Mouse (Mus musculus) layer of hippocampus, adult 8-10 months (tissue): ENCODE data around the gene Mfsd4a. TPM values are rescaled to one million over a fixed set of nuclear protein-coding genes. Genes with fewer than 3 reads are reported as not detected.

Source experiments
- DNase-seq, 2 experiments: peaks; one replicate each; pipeline ENCODE4 v3.0.0; 2022; ENCODE audit warnings: low spot score in 2 of 2
- total RNA-seq, 4 experiments: library from RNA; stranded (reverse); gene quantifications; 2 replicates each; pipeline ENCODE4 v1.2.4; 2022

Mfsd4a gene
- total RNA-seq, 4 experiments from 2014 or later, result 64.6 to 84.2 (median 78.5) TPM

DNA sequence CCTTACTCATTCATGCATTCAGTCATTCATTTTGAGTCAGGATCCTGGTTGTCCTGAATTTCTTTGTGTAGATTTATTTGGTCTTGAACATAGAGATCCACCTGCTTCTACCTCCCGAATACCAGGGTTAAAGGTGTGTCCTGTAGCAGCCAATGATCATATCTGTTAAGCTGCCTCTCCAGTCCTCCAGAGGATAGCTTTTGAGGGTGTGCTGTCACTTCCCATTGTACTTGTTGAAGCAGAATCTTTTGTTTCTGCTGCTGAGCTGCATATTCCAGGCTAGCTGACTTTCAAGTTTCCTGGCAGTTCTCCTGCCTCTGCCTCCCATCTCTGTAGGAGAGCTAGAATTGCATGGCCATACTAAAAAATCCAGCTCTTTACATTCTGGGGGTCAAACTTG lies 51.2 kb downstream of the Mfsd4a start:
- no peak for DNase-seq

DNA sequence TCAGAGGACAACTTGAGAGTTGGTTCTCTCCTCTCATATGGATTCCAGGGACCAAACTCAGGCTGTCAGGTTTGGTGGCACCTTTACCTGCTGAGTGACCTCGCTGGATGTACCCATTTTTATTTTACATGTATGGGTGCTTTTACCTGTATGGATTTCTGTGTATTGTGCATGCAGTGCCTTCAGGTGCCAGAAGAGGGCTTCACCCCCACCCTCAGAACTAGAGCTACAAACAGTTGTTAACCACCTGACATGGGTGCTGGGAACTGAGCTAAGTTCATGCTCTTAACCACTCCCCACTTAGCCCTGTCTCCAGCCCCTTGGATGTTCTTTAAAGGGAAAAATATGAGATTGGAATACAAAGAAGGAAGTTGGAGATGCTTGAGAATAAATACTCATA lies 53.1 kb downstream of the Mfsd4a start:
- DNase-seq, result no peak

DNA sequence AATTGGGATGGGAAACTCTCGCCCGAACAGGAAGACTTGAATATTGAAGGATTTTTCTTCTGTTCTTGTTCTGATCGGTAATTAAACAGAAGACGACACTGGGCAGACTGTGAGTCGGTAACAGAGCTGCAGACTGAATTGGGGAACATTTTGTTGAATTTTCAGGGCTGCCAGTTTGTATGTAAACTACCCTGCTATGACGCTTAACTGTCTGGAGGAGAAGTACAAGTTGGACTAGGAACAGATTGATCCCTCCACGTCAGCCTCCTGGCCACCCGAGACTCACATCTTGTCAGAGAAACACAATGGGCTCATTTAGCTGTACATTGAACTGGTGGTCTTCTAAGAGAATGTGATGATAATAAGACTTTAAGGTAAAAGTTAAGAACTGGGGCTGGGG lies 55.0 kb downstream of the Mfsd4a start:
- peak; percentile 37 to 42 for DNase-seq

DNA sequence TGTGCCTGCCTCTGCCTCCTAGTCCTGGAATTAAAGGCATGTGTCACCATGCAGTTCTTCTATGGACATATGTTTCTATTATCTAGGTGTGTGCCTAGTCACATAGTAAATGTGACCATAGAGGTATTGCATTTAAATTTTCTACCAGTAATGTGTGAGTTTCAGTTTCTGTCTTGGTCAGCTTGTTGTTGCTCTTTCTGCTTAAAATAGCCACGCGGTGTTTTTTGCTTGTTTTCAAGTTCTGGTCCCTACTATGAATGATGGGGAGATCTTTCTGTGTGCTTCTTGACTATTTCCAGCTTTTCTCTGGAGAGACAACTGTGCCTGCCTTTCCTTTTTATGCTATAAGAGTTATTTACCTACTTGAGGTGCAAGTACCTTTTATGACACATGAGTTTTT lies 56.1 kb downstream of the Mfsd4a start:
- no peak for DNase-seq

DNA sequence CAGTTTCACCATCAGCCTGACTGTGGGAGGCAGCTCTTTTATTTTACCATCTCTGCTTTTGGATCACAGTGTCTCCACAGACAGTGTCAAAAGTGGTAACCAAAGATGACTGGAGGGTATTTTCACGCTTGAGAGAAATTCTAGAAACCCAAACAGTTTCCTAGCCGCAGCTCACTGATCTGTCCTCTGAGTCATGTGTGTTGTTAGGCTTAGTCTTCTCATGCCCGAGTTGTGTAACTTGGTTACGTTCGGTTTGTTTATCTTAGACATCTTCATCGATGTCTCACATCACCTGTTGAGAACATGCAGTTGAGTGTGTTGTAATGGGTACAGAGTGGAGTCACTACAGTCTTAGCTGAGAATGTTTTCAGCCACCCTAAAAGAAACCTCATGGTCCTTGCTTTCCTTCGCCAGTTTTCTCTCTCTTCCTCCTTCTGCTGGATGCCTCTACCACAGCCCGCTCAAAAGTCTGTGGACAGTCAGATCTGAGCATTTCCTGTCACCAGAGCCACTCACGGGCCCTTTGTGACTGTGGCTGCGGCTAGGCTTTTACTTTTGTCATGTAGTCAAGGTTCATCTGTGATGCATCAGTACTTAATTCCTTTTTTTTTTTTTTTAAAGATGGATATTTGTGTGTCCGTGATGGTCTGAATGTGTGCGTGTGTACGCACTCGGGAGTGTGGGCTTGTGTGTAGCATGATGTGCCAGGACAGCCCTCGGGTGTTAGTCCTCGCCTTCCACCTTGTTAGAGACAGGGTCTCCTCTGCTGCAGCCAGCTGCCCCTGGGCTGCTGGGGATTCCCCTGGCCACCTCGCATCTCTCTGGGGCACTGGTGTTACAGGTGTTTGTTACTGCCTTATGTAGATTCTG lies 57.0 kb downstream of the Mfsd4a start:
- no peak for DNase-seq

DNA sequence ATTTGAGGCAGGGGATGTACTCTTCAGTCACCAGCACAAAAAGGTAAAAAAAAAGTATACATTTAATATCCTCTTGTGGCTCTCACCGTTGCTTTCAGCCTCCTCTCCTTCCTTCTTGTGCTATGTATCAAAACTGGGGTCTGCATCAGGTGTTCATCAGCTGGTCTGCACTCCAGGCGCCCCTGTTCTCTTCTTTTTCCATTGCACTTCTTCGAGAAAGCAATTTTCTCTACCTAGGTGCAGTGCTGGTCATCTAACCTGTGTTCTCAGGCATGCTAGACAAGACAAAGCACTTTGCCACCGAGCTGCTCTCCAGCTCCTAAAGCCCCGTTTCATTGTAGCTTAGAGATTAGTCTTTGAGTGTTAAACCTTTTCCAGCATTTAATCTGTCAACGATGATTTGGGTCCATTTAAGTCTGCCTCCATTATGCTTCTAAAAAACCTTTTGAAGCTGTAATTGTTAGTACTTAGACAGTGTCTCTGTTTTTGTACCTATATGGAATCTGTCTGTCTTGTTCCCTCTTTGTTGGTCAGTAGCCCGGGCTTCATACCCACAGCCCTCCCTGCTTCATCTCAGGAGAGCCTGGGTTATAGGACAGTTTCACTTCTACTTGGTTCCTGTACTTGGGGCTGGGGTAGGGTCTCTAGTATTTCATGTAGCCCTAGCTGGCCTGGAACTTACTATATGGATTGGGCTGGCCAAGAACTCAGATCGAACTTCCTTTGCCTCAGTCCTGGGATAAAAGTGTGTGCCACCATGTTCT lies 58.8 kb downstream of the Mfsd4a start:
- DNase-seq, result no peak

DNA sequence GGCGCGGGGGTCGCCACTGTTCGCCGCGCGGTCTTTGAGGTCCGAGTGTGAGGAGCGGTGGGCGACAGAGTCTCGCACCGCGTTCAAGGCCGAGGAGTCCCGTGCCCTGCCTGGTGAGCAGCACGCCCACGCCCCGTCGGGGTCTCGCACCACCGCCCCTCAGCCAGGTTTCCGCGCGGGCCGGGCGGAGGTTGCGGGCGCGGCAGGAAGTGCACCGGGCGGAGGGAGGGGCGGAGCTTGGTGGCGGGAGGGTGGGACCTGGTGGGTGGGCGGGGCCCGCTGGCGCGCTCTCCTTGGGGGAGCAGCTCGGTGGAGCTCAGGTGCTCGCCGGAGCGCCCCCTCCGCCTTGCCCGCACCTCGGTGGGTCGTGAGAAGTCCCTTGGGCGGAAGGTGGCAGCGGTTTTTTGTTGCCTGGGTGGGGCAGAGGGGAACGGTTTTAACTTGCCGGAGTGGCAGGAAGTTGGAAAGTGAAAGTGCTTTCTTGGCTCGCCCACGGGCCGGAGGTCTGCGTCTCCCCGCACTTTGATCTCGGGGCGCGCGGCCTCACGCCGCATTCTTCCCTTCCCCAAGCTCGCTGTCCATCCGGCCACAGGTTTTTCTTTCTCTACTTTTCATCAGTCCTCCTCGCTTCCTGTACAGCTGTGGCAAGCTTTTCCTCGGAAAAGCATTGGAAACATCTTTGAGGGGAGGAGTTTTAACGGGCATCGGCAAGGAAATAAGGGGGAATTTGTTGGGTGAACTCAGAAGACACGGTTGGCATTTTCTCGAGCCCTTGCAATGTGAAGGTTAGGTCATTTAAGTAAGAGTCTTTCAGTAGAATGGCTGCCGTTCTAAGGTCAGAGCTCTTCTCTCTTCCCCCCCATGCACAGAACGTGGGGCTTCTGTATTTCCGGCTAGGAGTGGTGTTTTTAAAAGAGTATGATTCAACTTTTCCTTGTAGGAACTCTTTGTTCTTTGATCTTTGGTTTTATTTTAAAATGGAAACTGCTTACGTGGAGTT lies 59.7 kb downstream of the Mfsd4a start:
- DNase-seq, result peak; percentile 43 to 64

DNA sequence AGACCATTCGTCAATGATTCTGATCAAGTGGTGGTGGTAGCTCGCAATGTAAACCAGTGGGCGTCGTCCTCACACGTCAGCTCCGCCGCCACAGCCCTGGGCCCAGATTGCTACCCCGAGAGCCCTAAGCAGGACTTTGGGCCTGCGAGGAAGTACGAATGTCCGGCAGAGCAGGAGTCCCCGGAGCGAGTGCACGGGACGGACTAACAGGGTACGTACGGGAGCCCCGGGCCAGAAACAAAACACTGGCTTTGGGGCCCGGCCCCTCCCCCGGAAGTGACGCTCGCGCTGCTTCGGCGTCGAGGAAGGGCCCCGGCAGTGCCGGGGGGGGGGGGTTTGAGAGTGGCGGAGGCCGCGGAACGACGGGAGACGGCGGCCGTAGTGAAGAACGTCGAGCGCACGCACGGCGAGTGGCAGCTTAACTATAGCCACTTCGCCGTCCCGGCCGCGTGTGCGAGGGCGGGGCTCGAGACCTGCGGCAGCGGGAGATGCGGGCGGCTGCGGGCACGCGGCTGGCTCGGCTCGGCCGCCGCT lies 60.5 kb downstream of the Mfsd4a start, which contains the start of gene Elk4:
Gene Elk4 (plus strand): TSS at position 326 of the 534 bp plus-strand sequence.
- peak; percentile 77 to 79 for DNase-seq

DNA sequence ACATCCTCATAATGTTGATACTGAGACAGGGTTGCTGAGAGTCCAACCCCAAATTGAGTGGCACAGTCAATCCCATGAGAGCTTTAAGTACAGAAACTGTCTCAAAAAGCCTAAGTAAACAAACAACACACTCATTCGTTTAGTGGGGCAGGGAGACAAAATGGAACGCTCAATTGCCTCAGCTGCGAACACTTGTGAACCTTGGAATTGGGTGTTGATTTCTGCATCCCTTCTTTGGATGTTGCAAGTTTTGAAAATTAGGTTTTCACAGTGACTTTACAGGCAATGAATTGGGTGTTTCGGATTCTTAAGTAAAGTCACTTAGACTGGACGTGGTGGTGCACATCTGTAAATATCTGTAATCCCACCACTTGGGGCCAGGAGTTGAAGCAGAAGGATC lies 61.1 kb downstream of the Mfsd4a start:
- DNase-seq, result no peak

DNA sequence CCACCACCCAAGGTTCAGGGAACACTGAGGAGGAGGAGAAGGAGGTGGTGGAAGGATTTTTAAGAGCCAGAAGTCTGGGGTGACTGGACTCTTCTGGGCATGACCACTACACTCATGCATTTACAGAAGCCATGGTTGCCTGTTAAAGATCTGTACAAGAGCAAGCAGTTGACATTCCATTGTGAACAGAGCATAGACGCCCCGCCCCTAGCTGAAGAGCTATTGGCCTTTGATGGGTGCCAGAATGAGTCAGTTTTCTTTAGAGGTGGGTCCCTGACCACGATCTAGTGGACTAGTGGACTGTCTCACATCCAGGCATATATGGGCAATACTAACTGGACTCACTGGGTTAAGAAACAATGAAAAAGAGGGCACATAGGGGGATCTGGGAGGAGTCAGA lies 61.8 kb downstream of the Mfsd4a start:
- DNase-seq, result no peak

DNA sequence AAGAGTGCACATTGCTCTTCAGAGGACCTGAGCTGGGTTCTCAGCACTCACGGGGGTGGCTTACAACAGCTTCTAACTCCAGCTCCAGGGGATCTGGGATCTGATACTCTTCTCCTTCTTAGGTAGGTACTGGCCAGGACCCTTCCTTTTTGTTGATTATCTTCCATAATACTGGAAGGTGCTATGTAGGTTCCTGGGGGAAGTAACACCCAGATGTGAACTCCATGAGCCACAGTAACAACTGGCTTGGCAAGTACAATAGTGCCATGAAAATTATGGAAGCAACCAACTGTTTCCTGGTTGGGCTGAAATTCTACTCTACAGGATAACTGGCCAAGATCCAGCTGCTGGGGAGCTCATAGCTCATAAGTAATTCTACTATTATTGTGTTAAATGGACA lies 62.4 kb downstream of the Mfsd4a start:
- DNase-seq, result no peak

DNA sequence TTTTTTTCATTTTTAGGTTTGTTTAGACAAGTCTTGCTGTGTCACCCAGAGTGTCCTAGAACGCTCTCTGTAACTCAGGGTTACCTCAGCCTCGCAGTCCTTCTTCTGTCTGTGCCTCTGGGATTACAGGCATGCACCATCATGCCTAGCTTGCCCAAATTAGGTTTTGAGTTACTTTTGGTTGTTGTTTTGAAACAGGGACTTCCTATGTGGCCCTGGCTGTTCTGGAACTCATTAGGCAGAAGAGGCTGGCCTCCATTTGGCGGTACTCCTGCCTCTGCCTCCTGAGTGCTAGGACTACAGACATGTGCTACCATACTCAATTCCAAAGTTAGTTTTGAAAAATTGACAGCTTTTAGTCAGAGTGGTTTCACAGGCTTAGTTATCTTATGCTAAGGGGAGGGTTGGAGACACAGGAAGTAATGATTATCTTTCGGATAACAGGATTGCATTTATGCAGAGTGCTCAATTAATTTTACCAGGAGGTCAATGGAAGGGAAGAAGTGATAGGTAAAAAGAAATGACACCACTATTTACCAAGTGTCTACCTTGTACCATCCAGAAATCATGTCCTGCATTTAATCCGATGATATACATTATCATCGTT lies 63.2 kb downstream of the Mfsd4a start:
- DNase-seq, result no peak

DNA sequence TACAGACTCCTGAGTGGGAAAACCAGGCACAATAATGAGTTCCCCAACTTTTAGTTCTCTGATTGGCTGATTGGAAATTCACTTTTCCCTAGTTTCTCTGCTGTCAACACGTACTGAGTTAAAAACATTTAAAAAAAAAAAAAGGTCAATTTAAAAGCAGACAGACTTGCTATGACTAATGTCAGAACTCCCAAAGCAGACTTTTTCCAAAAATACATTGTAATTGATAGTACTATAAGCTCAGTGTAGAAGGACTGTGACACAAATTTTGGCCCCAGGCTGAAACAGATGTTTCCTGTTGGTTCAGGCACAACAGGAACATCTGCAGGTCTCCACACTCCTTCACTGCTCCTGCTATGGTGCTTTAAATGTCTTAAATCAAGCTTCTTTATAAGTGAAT lies 64.0 kb downstream of the Mfsd4a start:
- DNase-seq, result no peak

DNA sequence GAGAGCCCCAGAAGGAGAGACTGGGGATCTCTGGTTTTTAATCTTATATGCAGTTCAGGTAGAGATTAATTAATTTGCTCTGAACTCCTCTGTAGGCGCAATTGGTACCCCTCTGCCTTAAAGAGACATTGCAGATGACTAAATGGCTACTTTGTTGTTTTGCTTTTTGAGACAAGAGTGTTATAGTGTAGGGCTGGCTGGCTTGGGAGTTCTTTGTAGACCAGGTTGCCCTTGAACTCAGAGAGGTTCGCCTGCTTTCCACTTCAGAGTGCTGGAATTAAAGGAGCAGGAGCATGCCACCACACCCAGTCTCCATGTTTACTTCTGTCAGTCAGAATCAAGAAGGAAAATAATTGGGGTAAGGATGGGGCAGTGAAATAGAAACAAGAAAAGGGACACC lies 64.8 kb downstream of the Mfsd4a start:
- DNase-seq, result no peak

DNA sequence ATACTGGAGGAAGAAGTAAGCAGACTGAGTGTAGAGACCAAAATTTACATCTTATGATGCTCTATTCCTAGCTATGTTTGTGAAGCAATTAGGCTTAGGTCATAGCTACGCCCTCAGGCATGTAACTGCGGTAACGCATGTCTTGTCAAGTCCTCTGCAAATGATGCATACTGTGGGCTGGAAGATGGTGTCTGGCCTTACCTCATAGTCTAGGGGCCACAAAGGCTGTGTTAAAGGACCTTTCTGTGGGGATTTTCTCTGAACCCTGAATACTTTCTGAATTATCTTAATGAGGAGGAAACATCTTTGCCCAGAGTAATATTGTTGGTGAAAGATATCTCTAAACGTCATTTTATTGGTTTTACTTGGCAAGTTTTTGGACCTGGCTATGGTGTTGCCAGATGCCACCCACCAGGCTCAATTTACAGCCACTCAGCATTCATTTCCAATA lies 66.0 kb downstream of the Mfsd4a start:
- no peak for DNase-seq

DNA sequence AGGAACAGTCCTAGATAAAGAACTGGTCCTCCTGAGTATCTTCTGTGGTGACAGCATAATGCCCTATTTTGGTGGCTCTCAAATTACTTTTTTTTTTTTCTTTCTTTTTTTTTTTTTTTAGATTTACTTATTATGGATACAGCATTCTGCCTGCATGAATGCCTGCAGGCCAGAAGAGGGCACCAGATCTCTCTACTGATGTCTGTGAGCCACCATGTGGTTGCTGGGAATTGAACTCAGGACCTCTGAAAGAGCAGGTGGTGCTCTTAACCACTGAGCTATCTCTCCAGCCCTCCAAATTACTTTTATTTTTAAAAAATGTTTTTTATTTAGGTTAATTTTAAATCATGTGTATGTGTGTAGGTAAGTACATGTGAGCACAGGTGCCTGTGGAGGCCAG lies 67.4 kb downstream of the Mfsd4a start:
- no peak for DNase-seq

DNA sequence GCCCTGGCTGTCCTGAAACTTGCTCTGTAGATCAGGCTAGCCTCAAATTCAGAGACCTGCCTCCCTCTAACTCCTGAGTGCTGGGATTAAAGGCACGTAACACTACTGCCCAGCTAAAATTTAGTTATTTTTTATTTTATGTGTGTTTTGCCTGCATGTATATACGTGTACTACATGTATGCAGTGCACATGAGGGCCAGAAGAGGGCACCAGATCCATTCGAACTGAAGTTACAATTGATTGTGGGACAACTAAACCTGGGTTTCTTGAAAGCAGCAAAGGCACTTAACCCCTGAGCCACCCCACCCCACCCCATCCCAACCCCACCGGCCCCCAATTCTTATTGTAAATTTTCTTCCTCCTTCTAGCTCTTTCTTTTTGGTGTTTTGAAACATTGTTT lies 72.8 kb downstream of the Mfsd4a start:
- DNase-seq, result peak in 1 of 2 experiments; percentile 64

DNA sequence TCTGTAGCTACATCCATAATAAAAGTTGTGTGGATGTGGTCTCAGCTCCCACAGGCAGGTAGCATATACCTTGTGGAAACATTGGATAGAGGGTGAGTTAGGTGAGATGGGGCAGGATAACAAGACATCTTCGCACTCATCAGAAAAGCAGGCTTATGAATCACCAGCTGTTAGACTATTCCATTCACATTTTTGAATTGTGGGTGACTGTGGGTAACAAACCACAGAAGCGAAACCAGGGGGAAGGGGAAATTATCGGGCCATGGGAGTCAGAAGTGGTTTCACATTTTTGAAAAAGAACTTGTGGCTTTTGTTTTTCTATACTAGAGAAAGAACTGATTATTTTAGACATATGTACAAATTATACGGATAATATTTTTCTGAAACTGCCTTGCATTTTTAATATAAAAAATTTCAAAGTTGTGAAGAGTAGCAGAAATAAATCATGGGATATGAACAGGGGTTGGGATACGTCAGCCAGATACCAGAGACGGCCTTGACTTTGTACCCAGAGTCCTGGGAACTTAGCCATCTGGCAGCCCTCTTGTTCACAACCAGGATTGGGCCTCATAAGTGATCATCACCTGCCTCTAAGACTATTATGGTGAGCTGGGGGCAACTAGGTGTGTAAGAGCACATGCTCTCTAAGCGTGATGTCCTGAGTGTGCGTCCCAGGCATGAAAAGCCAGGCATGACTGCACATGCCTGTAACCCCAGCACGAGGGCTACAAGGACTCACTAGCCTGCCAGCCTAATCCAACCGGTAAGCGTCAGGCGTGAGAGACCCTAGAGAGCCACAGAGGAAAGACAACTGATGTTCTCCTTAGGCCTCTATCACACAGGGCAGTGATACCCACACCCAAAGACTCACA lies 74.5 kb downstream of the Mfsd4a start:
- DNase-seq, result no peak

DNA sequence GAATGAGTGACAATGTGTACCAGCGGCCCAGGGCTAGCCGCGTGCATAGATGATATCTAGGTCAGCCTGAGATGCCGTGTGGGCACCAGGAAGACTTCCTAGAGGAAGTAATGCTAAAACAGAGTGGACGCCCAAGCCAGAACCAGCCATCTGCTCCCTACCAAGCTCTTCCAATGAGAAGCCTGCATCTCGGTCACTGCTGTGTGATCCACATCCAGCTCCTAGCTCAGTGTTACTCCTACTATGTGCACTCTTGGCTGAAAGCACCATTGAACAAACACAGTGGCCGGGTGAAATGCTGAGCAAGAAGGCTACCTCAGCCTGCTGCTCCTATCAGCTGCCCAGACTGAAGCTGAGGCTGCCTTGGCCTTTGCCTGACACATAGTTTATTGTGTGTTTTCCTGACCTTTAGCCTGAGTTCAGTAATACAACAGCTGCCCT lies 75.3 kb downstream of the Mfsd4a start:
- no peak for DNase-seq
